Mouse (Mus musculus): Measurements from ENCODE around the gene Ccng1. TPM values are rescaled to one million over a fixed set of nuclear protein-coding genes. Genes with fewer than 3 reads are reported as not detected.

Gene Ccng1
- total RNA-seq (2014; fragmentation: Nextera tagmentation) = 44.0 and 58.2 TPM in 2 replicates
- total RNA-seq (2017) = 53.7 and 71.2 TPM in 2 replicates

DNA sequence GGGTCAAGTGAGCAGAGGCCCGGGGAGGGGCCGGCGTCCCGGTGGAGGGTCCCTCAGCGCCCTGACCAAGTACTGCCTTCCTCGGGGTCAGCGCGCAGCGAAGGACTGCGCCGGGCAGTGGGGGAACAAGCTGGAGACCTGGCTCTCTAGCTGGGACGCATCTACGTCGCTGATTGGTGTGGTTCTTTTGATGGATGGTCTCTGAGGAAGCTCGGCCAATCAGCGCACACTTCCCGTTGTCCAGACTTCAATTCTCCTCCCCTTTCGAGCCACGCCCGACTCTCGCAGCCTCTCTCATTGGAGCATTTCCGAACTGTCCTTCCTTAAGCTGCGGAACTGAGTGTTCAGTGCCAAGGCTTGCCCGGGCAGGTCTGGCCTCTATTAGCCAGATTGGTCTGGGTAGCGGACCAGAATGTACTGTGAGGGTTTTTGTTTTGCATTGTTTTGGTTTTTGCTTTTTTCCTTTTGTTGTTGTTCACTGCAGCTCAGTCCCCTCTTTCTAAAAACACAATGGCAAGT, at the start of gene Ccng1:
TSS of gene Ccng1 (minus strand) at position 203 of the 519 bp plus-strand sequence.
- peak; percentile 98 for ATAC-seq (replicated peaks; ENCODE audit: poor library complexity, severe bottlenecking)

GRCm38 (mm10) chr11:40790307-40790706, 35.2 kb upstream of the Ccng1 start:
- no peak for ATAC-seq (replicated peaks; ENCODE audit: poor library complexity, severe bottlenecking)

DNA sequence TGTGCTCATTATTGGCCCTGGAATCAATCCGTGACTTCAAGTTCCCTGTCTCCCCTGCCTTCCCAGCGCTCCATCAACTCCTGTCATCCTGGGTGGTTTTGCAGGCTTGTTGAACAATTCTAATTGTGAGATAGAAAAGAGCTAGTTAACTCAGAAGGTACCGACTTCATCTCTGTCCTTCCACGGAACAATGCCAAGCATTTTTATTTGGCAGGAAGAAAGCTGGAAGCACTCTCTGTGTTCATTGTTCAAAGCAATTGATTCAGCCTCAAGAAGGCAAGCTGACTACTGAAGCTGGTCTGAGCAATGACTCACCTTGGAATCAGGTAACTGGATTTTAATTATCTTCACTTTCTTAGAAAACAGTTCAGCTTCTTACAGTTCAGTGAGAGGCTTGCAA, 34.6 kb upstream of the Ccng1 start:
- ATAC-seq (replicated peaks; ENCODE audit: poor library complexity, severe bottlenecking) = no peak

DNA sequence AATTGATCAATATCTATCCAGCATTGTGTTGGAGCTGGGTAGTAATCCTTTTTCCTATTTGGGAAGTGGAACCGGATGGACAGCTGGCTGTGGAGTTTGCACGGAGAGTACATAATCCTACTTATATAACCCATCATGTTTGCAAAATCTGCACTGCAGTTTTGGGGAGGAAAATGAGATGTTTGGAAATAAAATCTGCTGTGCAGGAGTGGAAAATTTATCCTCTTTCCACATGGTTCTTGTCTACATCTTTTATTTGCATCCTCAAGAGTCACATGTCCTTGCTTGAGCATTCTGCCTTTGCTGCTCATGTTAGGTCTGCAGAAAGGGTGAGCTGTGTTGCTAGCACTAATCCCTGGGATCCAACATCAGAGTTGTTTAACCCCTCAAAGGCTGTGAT, 31.8 kb upstream of the Ccng1 start:
- ATAC-seq (replicated peaks; ENCODE audit: poor library complexity, severe bottlenecking) = no peak

DNA sequence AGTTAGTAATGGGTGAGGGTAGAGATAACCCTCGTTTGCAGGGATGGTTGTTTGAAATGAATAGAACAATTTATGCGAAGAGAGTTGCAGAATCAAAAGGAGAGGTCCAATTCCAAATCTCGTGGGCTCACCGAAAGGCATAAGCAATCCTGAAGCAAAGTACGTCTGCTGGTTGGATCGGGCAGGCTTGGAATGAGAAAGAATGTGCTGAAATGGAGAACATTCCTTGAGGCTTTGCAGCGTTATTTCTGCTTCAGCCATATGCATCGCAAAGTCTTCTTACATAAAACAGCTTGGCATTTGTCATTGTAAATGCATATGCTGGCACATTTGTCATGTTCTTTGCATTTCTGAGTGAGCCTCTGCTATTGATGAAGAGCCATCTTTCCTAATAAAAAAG, 29.2 kb upstream of the Ccng1 start:
- no peak for ATAC-seq (replicated peaks; ENCODE audit: poor library complexity, severe bottlenecking)

DNA sequence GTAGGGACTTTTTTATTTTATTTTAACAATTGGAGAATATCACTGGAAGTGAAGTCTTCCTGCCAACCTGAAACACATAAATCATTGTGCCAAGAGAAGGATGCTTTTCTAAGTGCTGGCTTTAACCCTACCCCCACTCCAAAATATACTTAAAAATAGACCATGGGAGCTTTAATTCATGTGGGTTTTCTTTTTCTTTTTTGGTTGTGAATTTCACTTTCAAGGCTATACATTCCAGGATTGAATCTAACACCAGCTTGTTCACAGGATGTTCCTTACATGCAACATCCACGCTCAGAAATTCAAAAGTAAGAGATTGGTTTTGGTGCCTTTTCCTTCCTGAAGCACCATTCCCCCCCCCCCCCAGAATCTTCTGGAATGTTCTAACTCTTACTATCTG, 28.2 kb upstream of the Ccng1 start:
- no peak for ATAC-seq (replicated peaks; ENCODE audit: poor library complexity, severe bottlenecking)

GRCm38 (mm10) chr11:40781857-40782256, 26.7 kb upstream of the Ccng1 start:
- no peak for ATAC-seq (replicated peaks; ENCODE audit: poor library complexity, severe bottlenecking)

DNA sequence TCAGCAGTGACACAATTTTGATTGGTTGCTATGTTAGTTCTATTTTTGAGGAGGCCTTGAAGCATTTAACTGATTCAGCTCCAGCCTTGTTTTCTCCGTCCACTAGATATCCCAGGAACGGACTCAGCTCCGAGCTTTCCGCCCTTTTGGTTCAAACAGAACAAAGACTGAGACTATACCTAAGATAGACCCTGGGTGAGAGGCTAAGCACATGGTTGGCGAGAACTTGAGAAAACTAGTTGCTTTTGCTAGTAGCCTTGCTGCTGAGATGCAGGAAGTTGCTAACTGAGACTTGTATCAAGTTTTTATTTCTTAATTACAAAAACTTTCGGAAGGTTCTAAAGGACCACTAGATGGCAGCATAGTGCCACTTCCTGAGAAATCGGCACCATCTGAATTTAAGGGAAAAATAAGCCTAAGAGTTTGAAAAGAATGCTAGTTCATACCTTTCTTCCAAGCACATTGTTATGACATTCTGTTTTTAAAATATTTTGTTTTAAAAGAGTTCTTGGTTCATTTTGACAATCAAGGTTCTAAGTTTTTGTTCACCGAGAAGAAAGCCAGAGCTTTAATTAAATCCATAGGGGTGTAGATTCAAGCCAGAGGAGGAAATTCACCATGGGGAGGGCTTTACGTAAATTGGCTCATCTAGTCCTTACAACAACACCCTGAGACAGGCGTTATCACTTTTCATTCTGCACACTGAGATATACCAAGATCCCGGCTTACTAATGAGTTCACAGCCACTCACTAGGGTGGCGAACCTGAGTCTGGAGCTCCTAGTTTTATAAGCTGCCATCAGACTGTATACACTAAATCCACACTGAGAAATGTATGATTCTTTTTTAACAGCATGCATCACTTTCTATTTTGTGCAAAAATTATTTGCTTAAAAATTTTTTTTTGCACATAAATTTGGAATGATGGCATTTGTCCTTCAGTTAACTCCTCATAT, 20.5 kb upstream of the Ccng1 start:
- peak; percentile 69 for ATAC-seq (replicated peaks; ENCODE audit: poor library complexity, severe bottlenecking)

DNA sequence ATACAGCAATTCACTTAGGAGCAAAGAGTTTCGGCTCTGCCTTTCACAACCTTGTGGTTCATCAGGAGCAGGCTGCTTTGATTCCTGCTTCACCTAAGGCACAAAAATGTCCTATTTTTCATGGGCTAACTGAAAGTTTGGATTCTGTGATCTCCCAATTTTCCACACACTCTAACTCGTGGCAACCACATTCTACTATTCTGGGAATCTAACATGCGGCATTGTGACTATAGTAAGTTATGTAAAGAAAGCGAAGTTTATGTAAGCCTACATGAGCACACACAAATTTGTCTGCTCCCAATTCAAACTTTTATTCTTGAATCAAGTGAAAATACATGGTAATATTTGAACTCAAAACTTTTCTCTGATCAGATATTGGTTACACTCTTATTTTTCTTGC, 9.6 kb upstream of the Ccng1 start:
- no peak for ATAC-seq (replicated peaks; ENCODE audit: poor library complexity, severe bottlenecking)

DNA sequence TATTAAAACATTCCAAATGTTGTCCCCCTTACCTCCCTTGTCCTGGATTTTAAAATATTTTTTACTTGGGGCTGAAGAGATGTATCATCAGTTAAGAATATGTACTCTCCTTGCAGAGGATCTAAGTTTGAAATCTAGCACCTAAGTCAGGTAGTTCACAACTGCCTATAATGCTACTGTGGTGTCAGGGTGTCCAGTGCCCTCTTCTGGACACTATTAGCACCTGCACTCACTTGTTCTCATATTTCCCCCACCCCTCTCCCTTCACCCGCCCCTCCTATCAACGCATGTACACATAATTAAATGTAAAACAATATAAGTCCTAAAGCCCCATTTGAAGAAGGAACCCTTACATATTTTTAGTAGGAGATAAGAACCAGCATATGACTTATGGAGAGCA, 8.3 kb upstream of the Ccng1 start:
- peak; percentile 98 for ATAC-seq (replicated peaks; ENCODE audit: poor library complexity, severe bottlenecking)

- ATAC-seq (replicated peaks; ENCODE audit: poor library complexity, severe bottlenecking) = no peak
Measured at GRCm38 (mm10) chr11:40759896-40760295, 4.8 kb upstream of the Ccng1 start.

GRCm38 (mm10) chr11:40755968-40756367, 857 bp upstream of the Ccng1 start:
- ATAC-seq (replicated peaks; ENCODE audit: poor library complexity, severe bottlenecking) = no peak

GRCm38 (mm10) chr11:40754664-40755107, 425 bp downstream of the Ccng1 start:
- ATAC-seq (replicated peaks; ENCODE audit: poor library complexity, severe bottlenecking) = peak; percentile 56

GRCm38 (mm10) chr11:40753836-40754235, 1.3 kb downstream of the Ccng1 start:
- no peak for ATAC-seq (replicated peaks; ENCODE audit: poor library complexity, severe bottlenecking)

DNA sequence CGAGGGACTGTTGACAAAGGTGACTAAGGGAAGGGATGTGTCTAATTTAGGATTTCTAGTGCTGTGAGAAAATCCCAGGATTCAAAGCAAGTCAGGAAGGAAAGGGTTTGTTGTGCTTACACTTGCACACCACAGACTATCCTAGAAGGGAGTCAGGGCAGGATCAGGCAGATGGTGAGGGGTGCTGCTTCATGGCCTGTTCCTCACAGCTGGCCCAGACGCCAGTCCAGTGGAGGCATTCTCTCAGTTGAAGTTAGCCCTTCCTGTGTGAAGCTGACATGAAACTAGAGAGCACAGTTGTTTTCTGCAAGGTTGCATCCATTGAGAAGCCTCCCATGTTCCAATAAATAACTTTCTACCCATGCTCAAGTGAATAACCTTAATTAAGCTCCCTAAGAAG, 7.4 kb downstream of the Ccng1 start:
- ATAC-seq (replicated peaks; ENCODE audit: poor library complexity, severe bottlenecking) = no peak

DNA sequence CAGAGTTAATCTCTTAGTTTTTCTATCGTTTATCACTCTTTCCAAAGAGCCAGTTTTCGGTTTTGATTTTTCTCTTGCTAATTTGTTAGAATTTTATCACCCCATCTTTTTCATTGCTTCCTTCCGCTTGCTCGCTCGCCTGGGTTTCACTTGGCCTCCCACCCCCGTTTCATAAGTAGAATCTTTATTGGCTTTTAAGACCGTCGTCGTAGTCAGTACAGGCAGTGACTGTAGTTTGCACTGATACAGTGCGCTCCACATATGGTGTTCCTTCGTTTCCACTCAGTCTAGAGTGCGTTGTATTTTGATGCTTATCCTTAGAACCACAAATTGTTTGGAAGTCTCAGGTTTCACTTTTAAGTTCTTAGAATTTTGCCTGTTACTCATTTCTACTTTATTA, 8.8 kb downstream of the Ccng1 start:
- no peak for ATAC-seq (replicated peaks; ENCODE audit: poor library complexity, severe bottlenecking)

DNA sequence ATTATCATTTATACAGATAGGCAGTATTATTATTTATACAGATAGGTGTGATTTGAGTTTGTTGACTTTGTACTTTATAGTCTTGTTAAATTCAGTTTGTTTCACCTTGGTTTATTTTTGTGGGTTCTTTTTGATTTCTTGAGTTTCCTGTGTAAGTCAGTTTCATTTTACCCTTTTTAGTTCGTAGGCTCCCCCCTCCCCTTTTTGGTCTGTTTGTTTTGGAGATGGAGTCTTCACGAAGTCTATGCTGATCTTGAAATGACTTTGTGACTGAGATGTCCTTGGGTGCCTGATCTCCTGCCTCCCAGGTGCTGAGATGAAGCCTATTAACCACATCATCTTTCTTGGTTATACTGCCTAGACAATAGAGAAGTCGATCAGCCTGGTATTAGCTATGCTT, 10.8 kb downstream of the Ccng1 start:
- no peak for ATAC-seq (replicated peaks; ENCODE audit: poor library complexity, severe bottlenecking)

- no peak for ATAC-seq (replicated peaks; ENCODE audit: poor library complexity, severe bottlenecking)
Measured at GRCm38 (mm10) chr11:40741605-40742262, 13.4 kb downstream of the Ccng1 start.

DNA sequence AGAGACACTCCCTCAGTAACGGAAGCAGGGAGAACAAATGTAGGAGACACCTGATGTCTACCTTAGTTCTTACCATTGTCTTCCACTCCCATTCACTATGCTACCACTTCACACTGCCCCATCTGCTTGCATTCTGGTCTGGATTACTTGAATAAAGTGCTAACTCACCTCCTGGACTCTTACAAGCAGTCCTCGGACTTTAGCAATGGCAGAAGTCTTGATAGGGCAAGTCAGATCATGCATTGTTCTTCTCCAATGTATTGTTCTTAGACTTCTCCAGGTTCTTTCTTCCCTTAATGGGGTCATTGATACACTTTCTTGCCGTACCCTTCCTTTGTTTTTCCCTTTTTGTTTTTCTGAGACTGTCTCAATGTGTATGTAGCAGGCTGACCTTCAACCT, 17.7 kb downstream of the Ccng1 start:
- ATAC-seq (replicated peaks; ENCODE audit: poor library complexity, severe bottlenecking) = no peak

- ATAC-seq (replicated peaks; ENCODE audit: poor library complexity, severe bottlenecking) = no peak
Measured at GRCm38 (mm10) chr11:40734251-40734752, 20.8 kb downstream of the Ccng1 start.

Data from granulocyte monocyte progenitor cell, adult 5-6 weeks (primary cell).